Mouse (Mus musculus) kidney, embryonic 16.5 days (tissue): ENCODE measurements around the gene Cdkal1. TPM values are rescaled to one million over a fixed set of nuclear protein-coding genes. Genes with fewer than 3 reads are reported as not detected.

ENCODE experiments used
- ATAC-seq: fragments of 200-750 bp; cut with Nextera tagmentation; 2 replicates; pipeline ENCODE4 v1.8.0; 2017; ENCODE audit warnings: moderate TSS enrichment; ENCODE audit not compliant: low FRiP score, low TSS enrichment
- H3K27ac ChIP-seq: fragments of 300-500 bp; sonication (generic); 2 replicates; pipeline ENCODE4 v1.5.1; 2014; ENCODE audit warnings: low read length
- H3K27me3 ChIP-seq: fragments of 300-500 bp; sonication (generic); 2 replicates; pipeline ENCODE4 v1.6.1; 2014; ENCODE audit warnings: low read length, control low read depth, mixed read lengths; ENCODE audit not compliant: insufficient read depth
- H3K36me3 ChIP-seq: fragments of 300-500 bp; sonication (generic); 2 replicates; pipeline ENCODE4 v1.6.1; 2014; ENCODE audit warnings: low read length, control low read depth, mixed read lengths; ENCODE audit not compliant: insufficient read depth
- H3K4me1 ChIP-seq: fragments of 300-500 bp; sonication (generic); 2 replicates; pipeline ENCODE4 v1.6.1; 2014; ENCODE audit warnings: low read length, control low read depth, mixed read lengths; ENCODE audit not compliant: insufficient read depth
- H3K4me2 ChIP-seq: fragments of 300-500 bp; sonication (generic); replicated peaks from 2 replicates; pipeline ENCODE4 v1.6.1; 2014; ENCODE audit warnings: low read depth, low read length
- H3K4me3 ChIP-seq: fragments of 300-500 bp; sonication (generic); 2 replicates; pipeline ENCODE4 v1.5.1; 2014; ENCODE audit warnings: mild to moderate bottlenecking, low read length
- H3K9ac ChIP-seq: fragments of 300-500 bp; sonication (generic); replicated peaks from 2 replicates; pipeline ENCODE4 v1.6.1; 2014; ENCODE audit warnings: low read length
- H3K9me3 ChIP-seq: fragments of 300-500 bp; sonication (generic); 2 replicates; pipeline ENCODE4 v1.6.1; 2016; ENCODE audit warnings: low read length, control low read depth
- WGBS: fragments of 180-500 bp; shearing (Covaris S2); extraction: QIAGEN DNeasy Blood & Tissue Kit; methylation state at CpG from one replicate; pipeline ENCODE4 v1.1.7; 2014; 5-methylcytosine and 5-hydroxymethylcytosine counted together
- polyA plus RNA-seq: library from polyadenylated mRNA; unstranded; fragments of >200 nt; fragmentation: Nextera tagmentation; extraction: Ambion mirVana; gene quantifications from 2 replicates; pipeline ENCODE4 v1.2.1, GENCODE M21; 2015

The Cdkal1 gene
- polyA plus RNA-seq, 1 experiment from 2014 or later = 31.3 TPM

DNA sequence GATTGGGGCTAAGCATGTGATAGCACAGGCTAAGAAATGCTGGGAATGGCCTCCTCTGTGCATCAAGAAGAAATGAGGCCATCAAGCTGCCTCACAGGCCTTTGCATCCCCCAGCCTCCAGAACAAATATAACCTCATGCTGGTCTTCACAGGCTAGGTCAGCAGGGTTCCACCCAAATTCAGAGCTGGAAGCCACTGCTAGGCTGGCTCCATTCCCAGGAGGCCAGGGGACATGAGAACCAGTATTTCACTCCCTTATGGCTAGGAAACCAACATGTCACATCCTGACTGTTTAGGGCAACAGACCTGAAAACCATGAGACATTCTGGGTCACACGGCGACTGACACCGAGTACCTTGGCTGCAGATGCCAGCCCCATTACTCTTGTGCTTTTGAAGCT lies 700.2 kb downstream of the Cdkal1 start:
- WGBS = 78% methylated on average over 3 of the region's 3 CpGs
- no peak overlapping the region for H3K4me2 ChIP-seq
- H3K9ac ChIP-seq = no peak overlapping the region
- no peaks in the 10 kb centered on the region for H3K9me3 ChIP-seq
- no peaks in the 10 kb centered on the region for H3K27me3 ChIP-seq
- no peaks in the 10 kb centered on the region for H3K4me1 ChIP-seq
- no peak for ATAC-seq
- no peaks in the 10 kb centered on the region for H3K36me3 ChIP-seq
- H3K27ac ChIP-seq = no peak overlapping the region
- H3K4me3 ChIP-seq = no peak overlapping the region

DNA sequence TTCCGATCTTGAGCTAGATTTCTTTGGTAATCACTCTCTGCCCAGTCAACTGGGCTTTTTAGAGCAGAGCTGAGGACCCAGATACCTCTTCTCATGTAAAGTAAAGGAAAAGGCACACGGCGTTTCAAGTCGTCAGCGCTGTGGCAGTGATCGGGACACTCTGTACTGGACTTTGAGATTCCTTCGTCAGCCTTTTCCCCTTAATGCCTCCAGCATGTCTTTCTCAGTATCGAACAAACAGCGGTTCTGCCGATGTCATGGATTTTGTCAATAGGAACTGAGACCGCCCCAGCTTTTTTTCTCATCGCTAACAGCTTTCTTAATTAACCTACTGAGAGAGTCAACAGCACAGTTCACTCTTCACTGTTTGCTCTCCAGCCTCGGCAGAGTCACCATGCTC lies 705.4 kb downstream of the Cdkal1 start:
- ATAC-seq = no peak
- Histone ChIP-seq H3K9ac (no peak overlapping the region), H3K4me2 (no peak overlapping the region), H3K36me3 (no peaks in the 10 kb centered on the region), H3K4me1 (no peaks in the 10 kb centered on the region), H3K27me3 (no peaks in the 10 kb centered on the region), H3K27ac (no peak overlapping the region), H3K9me3 (no peaks in the 10 kb centered on the region), H3K4me3 (no peak overlapping the region)
- WGBS = 85% methylated on average over 13 of the region's 13 CpGs

DNA sequence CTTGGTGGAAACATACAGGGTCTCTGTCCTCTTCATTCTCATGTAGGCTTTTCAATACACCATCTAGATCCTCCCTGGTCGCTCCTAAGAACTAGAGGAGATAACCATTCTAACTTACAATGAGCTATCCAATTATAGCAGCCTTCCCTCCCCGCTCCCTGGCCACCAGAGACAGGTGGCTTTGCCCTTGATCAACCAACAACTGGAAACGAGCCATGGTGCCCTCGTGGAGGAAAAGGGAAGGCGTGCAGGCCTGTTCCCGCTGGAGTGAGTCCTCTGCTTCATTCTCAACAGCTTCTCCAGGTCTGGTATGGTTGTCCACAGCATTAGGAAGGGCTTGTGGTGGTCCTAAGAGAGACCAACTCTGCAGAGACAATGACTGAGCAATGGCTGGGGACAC lies 706.1 kb downstream of the Cdkal1 start:
- WGBS = 90% methylated on average over 6 of the region's 6 CpGs
- no peaks in the 10 kb centered on the region for H3K4me1 ChIP-seq
- H3K27ac ChIP-seq = no peak overlapping the region
- no peak overlapping the region for H3K4me3 ChIP-seq
- ATAC-seq = no peak
- no peak overlapping the region for H3K4me2 ChIP-seq
- no peaks in the 10 kb centered on the region for H3K9me3 ChIP-seq
- no peak overlapping the region for H3K9ac ChIP-seq
- no peaks in the 10 kb centered on the region for H3K27me3 ChIP-seq
- no peaks in the 10 kb centered on the region for H3K36me3 ChIP-seq

DNA sequence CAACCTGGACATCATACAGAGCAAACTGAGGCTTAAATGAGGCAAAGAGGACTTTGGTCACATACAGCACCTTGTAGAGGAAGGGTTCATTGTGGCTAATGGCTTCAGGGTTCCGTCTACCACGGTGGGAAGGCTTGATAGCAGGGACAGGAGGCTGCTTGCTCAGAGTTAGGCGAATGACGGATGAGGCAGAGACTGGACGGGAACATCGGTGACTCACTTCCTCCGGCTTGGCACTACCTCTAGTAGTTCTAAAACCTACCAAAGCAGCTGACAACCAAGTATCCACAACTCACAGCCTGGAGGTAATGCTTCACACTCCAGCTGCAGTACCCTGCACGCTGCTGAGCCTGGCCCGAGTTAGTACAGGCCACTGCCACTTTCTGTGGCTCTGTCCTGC lies 706.9 kb downstream of the Cdkal1 start:
- Histone ChIP-seq H3K4me3 (no peak overlapping the region), H3K36me3 (no peaks in the 10 kb centered on the region), H3K4me2 (no peak overlapping the region), H3K9ac (no peak overlapping the region), H3K27me3 (no peaks in the 10 kb centered on the region), H3K9me3 (no peaks in the 10 kb centered on the region), H3K4me1 (no peaks in the 10 kb centered on the region), H3K27ac (no peak overlapping the region)
- 80% methylated on average over 9 of the region's 9 CpGs for WGBS
- no peak for ATAC-seq

Other genes starting within 250 kb of the Cdkal1 start
- 14.6 and 15.8 TPM in 2 replicates for gene E2f3, start 130.4 kb upstream of the Cdkal1 start, polyA plus RNA-seq